Mouse (Mus musculus) stomach, postnatal 0 days (tissue): ENCODE data around the gene Vezf1.

Source experiments
- CTCF ChIP-seq: IDR thresholded peaks from 2 replicates; pipeline ENCODE4 v1.5.1; 2016; ENCODE audit warnings: antibody characterized with exemption, low read depth, mild to moderate bottlenecking, moderate library complexity
- EP300 ChIP-seq: optimal IDR thresholded peaks from 2 replicates; pipeline ENCODE3; 2016; ENCODE audit warnings: antibody characterized with exemption

- TF ChIP-seq CTCF (no peak), EP300 (no peak)
Measured at GRCm38 (mm10) chr11:88044314-88044713, 23.8 kb upstream of the Vezf1 start.
